9 mouse cellular contexts compared by ENCODE assay signal in the genomic region with DNA sequence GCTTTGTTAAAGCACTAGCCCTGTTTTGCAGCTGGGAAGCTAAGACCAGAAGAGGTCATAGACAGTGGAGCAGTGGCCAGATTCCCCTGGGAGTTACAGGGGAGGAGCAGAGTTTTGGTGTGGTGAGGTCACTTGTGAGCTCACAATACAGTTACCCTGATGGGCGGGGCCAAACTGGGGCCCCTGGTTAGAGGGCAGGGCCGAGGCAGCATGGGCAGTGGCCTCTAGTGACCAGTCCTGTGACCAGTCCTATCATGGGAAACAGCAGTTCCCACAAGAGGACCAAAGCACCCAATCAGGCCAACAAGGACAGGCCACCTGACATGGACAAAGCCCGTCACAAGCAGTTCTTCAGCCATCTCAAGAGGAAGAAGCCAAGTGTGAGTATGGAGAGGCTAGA. TPM values are rescaled to one million over a fixed set of nuclear protein-coding genes. Genes with fewer than 3 reads are reported as not detected.
DNase-seq lines count a peak whose midpoint lies in the region; ATAC-seq and TF ChIP-seq lines count a peak whose summit lies in the region.
"Had no signal": no experiment of that assay in that cellular context is flagged by ENCODE, and none has a peak within 500 bp of the region (broad histone marks: within the 10 kb centered on the region; RNA-seq: fewer than 3 reads in every experiment).

No protein-coding gene starts in this region.

- peak overlapping the region; percentile 84; the same call in 1 of the 2 replicates for H3K4me2 ChIP-seq in forebrain, embryonic 12.5 days
- H3K4me2 ChIP-seq in forebrain, embryonic 16.5 days (ENCODE audit: low read length) = no peak overlapping the region
- peak overlapping the region; percentile 84 for H3K4me2 ChIP-seq in embryonic facial prominence, embryonic 12.5 days (replicated peaks)

- H3K9me3 ChIP-seq in forebrain, embryonic 12.5 days = no peaks in the 10 kb centered on the region
- H3K9me3 ChIP-seq in forebrain, embryonic 16.5 days (ENCODE audit: control insufficient read depth, low read length) = no peaks in the 10 kb centered on the region
- H3K9me3 ChIP-seq in embryonic facial prominence, embryonic 12.5 days = no peaks in the 10 kb centered on the region

- ATAC-seq in forebrain, embryonic 12.5 days (ENCODE audit: low FRiP score) = no peak
- no peak for ATAC-seq in forebrain, embryonic 16.5 days
- ATAC-seq in embryonic facial prominence, embryonic 12.5 days (ENCODE audit: insufficient number of reproducible peaks, insufficient read depth, low FRiP score, low TSS enrichment) = no peak
- no peak for ATAC-seq in CD4-positive, CD25-positive, alpha-beta regulatory T cell, adult 4 months

- no peak overlapping the region for H3K27ac ChIP-seq in forebrain, embryonic 12.5 days
- no peak overlapping the region for H3K27ac ChIP-seq in forebrain, embryonic 16.5 days (ENCODE audit: low read length)
- no peak overlapping the region for H3K27ac ChIP-seq in embryonic facial prominence, embryonic 12.5 days
- H3K27ac ChIP-seq in layer of hippocampus, adult 2 months = no peak overlapping the region

- H3K4me3 ChIP-seq in forebrain, embryonic 12.5 days (replicated peaks) = no peak overlapping the region
- no peak overlapping the region for H3K4me3 ChIP-seq in forebrain, embryonic 16.5 days (replicated peaks; ENCODE audit: low read length)
- H3K4me3 ChIP-seq in embryonic facial prominence, embryonic 12.5 days = 0 out of 2 replicates have a peak overlapping the region, but pooled peaks have one; percentile 40
- H3K4me3 ChIP-seq in layer of hippocampus, adult 2 months = no peak overlapping the region

- H3K4me1 ChIP-seq in forebrain, embryonic 12.5 days = peaks cover 31% of the 10 kb centered on the region
- H3K4me1 ChIP-seq in forebrain, embryonic 16.5 days (replicated peaks; ENCODE audit: control insufficient read depth, insufficient read depth, low read length) = peaks cover 38% of the 10 kb centered on the region
- peaks cover 28% of the 10 kb centered on the region for H3K4me1 ChIP-seq in embryonic facial prominence, embryonic 12.5 days

- TF ChIP-seq CTCF in layer of hippocampus, adult 2 months (conservative IDR thresholded peaks at IDR 0.05) = no peak

- H3K9ac ChIP-seq in forebrain, embryonic 12.5 days = no peak overlapping the region
- no peak overlapping the region for H3K9ac ChIP-seq in forebrain, embryonic 16.5 days (replicated peaks; ENCODE audit: low read depth, low read length)
- no peak overlapping the region for H3K9ac ChIP-seq in embryonic facial prominence, embryonic 12.5 days

- H3K27me3 ChIP-seq in forebrain, embryonic 12.5 days = peaks cover 31% of the 10 kb centered on the region
- H3K27me3 ChIP-seq in forebrain, embryonic 16.5 days (replicated peaks; ENCODE audit: control insufficient read depth, insufficient read depth, low read length) = no peaks in the 10 kb centered on the region; the same call in 1 of the 2 replicates
- peaks cover 31% of the 10 kb centered on the region for H3K27me3 ChIP-seq in embryonic facial prominence, embryonic 12.5 days

- WGBS in forebrain, embryonic 12.5 days = 44% methylated on average over 3 of the region's 3 CpGs
- WGBS in forebrain, embryonic 16.5 days = 54% methylated on average over 3 of the region's 3 CpGs
- WGBS in embryonic facial prominence, embryonic 12.5 days = 50% methylated on average over 3 of the region's 3 CpGs

- no peaks in the 10 kb centered on the region; the same call in 1 of the 2 replicates for H3K36me3 ChIP-seq in forebrain, embryonic 12.5 days (replicated peaks)
- no peaks in the 10 kb centered on the region for H3K36me3 ChIP-seq in forebrain, embryonic 16.5 days (ENCODE audit: control insufficient read depth, insufficient read depth)
- no peaks in the 10 kb centered on the region for H3K36me3 ChIP-seq in embryonic facial prominence, embryonic 12.5 days

- peak; percentile 57 for DNase-seq in 3134 (ENCODE audit: extremely low read depth, insufficient read length, low spot score)
- peak; percentile 33 for DNase-seq in lung, postnatal 36 days
- DNase-seq in layer of hippocampus, adult 2 months (ENCODE audit: low spot score in 2 of 2) = no peak
- no peak for DNase-seq in layer of hippocampus, adult 9-10 months (ENCODE audit: low spot score)

RNA-seq across cellular contexts. Expression of gene 1700003F12Rik, which starts 1.8 kb away (rescaled TPM):
- 2.3 and 2.5 TPM in 2 replicates for polyA plus RNA-seq in forebrain, embryonic 12.5 days (2016; fragmentation: Nextera tagmentation; extraction: Ambion mirVana)
- 1.9 and 2.9 TPM in 2 replicates for polyA plus RNA-seq in forebrain, embryonic 16.5 days (2015; fragmentation: Nextera tagmentation; extraction: Ambion mirVana)
- 1.0 and 1.2 TPM in 2 replicates for polyA plus RNA-seq in embryonic facial prominence, embryonic 12.5 days (2016; fragmentation: Nextera tagmentation; extraction: Ambion mirVana)
- not detected for polyA plus RNA-seq in CD4-positive, CD25-positive, alpha-beta regulatory T cell, adult 4 months (2017; shearing (Covaris generic))
- 1 to 10 TPM in 1 of 2 experiments, not detected in 1; 1.4 TPM for total RNA-seq in layer of hippocampus, adult 2 months (2021)

RNA-seq across cellular contexts. Expression of gene Actl10, which starts 2.9 kb away (rescaled TPM):
- 0.66 and 0.86 TPM in 2 replicates for polyA plus RNA-seq in forebrain, embryonic 12.5 days (2016; fragmentation: Nextera tagmentation; extraction: Ambion mirVana)
- polyA plus RNA-seq in forebrain, embryonic 16.5 days (2015; fragmentation: Nextera tagmentation; extraction: Ambion mirVana) = 0.37 and 0.86 TPM in 2 replicates
- polyA plus RNA-seq in embryonic facial prominence, embryonic 12.5 days (2016; fragmentation: Nextera tagmentation; extraction: Ambion mirVana) = 0.24 and 0.28 TPM in 2 replicates
- polyA plus RNA-seq in CD4-positive, CD25-positive, alpha-beta regulatory T cell, adult 4 months (2017; shearing (Covaris generic)) = not detected
- total RNA-seq in layer of hippocampus, adult 2 months (2021) = not detected
- total RNA-seq: neutrophil, adult 5-6 weeks had no signal

RNA-seq across cellular contexts. Expression of gene Necab3, which starts 10.0 kb away (rescaled TPM):
- polyA plus RNA-seq in forebrain, embryonic 12.5 days (2016; fragmentation: Nextera tagmentation; extraction: Ambion mirVana) = 8.7 and 11.0 TPM in 2 replicates
- 22.0 and 27.1 TPM in 2 replicates for polyA plus RNA-seq in forebrain, embryonic 16.5 days (2015; fragmentation: Nextera tagmentation; extraction: Ambion mirVana)
- 3.5 and 3.7 TPM in 2 replicates for polyA plus RNA-seq in embryonic facial prominence, embryonic 12.5 days (2016; fragmentation: Nextera tagmentation; extraction: Ambion mirVana)
- under 1 TPM; 0.30 to 0.47 TPM for polyA plus RNA-seq in CD4-positive, CD25-positive, alpha-beta regulatory T cell, adult 4 months (2017; shearing (Covaris generic))
- total RNA-seq in layer of hippocampus, adult 2 months (2021) = 10 to 100 TPM; 30.0 to 34.9 TPM
- total RNA-seq: neutrophil, adult 5-6 weeks had no signal

RNA-seq across cellular contexts. Expression of gene E2f1, which starts 21.0 kb away (rescaled TPM):
- polyA plus RNA-seq in forebrain, embryonic 12.5 days (2016; fragmentation: Nextera tagmentation; extraction: Ambion mirVana) = 29.8 and 33.3 TPM in 2 replicates
- polyA plus RNA-seq in forebrain, embryonic 16.5 days (2015; fragmentation: Nextera tagmentation; extraction: Ambion mirVana) = 10.8 and 12.1 TPM in 2 replicates
- 25.9 and 26.3 TPM in 2 replicates for polyA plus RNA-seq in embryonic facial prominence, embryonic 12.5 days (2016; fragmentation: Nextera tagmentation; extraction: Ambion mirVana)
- polyA plus RNA-seq in CD4-positive, CD25-positive, alpha-beta regulatory T cell, adult 4 months (2017; shearing (Covaris generic)) = 1 to 10 TPM in 1 of 2 experiments, under 1 TPM in 1; 0.42 to 1.5 TPM
- 1 to 10 TPM; 5.4 to 5.7 TPM for total RNA-seq in layer of hippocampus, adult 2 months (2021)

RNA-seq across cellular contexts. Expression of gene Pxmp4, which starts 54.8 kb away (rescaled TPM):
- polyA plus RNA-seq in forebrain, embryonic 12.5 days (2016; fragmentation: Nextera tagmentation; extraction: Ambion mirVana) = 10.4 and 11.2 TPM in 2 replicates
- polyA plus RNA-seq in forebrain, embryonic 16.5 days (2015; fragmentation: Nextera tagmentation; extraction: Ambion mirVana) = 12.0 and 14.8 TPM in 2 replicates
- 16.9 and 18.5 TPM in 2 replicates for polyA plus RNA-seq in embryonic facial prominence, embryonic 12.5 days (2016; fragmentation: Nextera tagmentation; extraction: Ambion mirVana)
- polyA plus RNA-seq in CD4-positive, CD25-positive, alpha-beta regulatory T cell, adult 4 months (2017; shearing (Covaris generic)) = 10 to 100 TPM; 15.4 to 20.9 TPM
- 10 to 100 TPM; 10.7 to 13.7 TPM for total RNA-seq in layer of hippocampus, adult 2 months (2021)

Comparison
In these comparisons a context has a peak if more than half of its experiments do, and no peak if none do; other contexts are left out.
1. DNase-seq: peak in 3134 (single experiment) and lung, postnatal 36 days (single experiment); none in layer of hippocampus, adult 2 months (0 of 2) and layer of hippocampus, adult 9-10 months (single experiment).